Mouse (Mus musculus): ENCODE data around the gene Haus3. TPM values are rescaled to one million over a fixed set of nuclear protein-coding genes. Genes with fewer than 3 reads are reported as not detected.

The Haus3 gene
- 1 to 10 TPM; 5.1 to 5.9 TPM for total RNA-seq (2021)

- intact Hi-C loops (cut with DNase I), result no loop called here
- peak; percentile 97 to 99 for DNase-seq (ENCODE audit: extremely low spot score in 1 of 2, low spot score in 2 of 2)
These were observed at the start of gene Haus3, which contains the start of gene Poln for GRCm38 (mm10) chr5:34168950-34169891. TSS of gene Haus3 (minus strand) at chr5:34169527. TSS of gene Poln (minus strand) at chr5:34169448.

GRCm38 (mm10) chr5:34218672-34219071 is 49.3 kb upstream of the Haus3 start:
- no peak for DNase-seq (ENCODE audit: extremely low spot score in 1 of 2, low spot score in 2 of 2)
- intact Hi-C loops (cut with DNase I), result loop anchor here (10.0 kb wide), 1 partner anchor 116 kb away; the partner anchor contains the start of gene Rnf4

GRCm38 (mm10) chr5:34217756-34218155 is 48.4 kb upstream of the Haus3 start:
- DNase-seq (ENCODE audit: extremely low spot score in 1 of 2, low spot score in 2 of 2), result no peak
- intact Hi-C loops (cut with DNase I), result loop anchor here (10.0 kb wide), 1 partner anchor 117 kb away; the partner anchor contains the start of gene Rnf4

GRCm38 (mm10) chr5:34216025-34216424 is 46.7 kb upstream of the Haus3 start:
- no peak for DNase-seq (ENCODE audit: extremely low spot score in 1 of 2, low spot score in 2 of 2)
- intact Hi-C loops (cut with DNase I), result loop anchor here (10.0 kb wide), 1 partner anchor 119 kb away; the partner anchor contains the start of gene Rnf4

GRCm38 (mm10) chr5:34213659-34214058 is 44.3 kb upstream of the Haus3 start:
- intact Hi-C loops (cut with DNase I), result loop anchor here (5.0 to 10.0 kb wide), 2 partner anchors 74 to 121 kb away; partner anchors contain the start of genes Cfap99, Rnf4 and Zfyve28
- DNase-seq (ENCODE audit: extremely low spot score in 1 of 2, low spot score in 2 of 2), result no peak

- intact Hi-C loops (cut with DNase I), result loop anchor here (5.0 to 10.0 kb wide), 2 partner anchors 77 to 125 kb away; partner anchors contain the start of genes Cfap99, Rnf4 and Zfyve28
These were observed 41.0 kb upstream of the Haus3 start for GRCm38 (mm10) chr5:34210279-34210678.

GRCm38 (mm10) chr5:34207503-34207902 is 38.2 kb upstream of the Haus3 start:
- no peak for DNase-seq (ENCODE audit: extremely low spot score in 1 of 2, low spot score in 2 of 2)
- intact Hi-C loops (cut with DNase I), result no loop called here

More at GRCm38 (mm10) chr5:34210279-34210678, 41.0 kb upstream of the Haus3 start:
- DNase-seq (ENCODE audit: extremely low spot score in 1 of 2, low spot score in 2 of 2), result peak; percentile 40 to 72

GRCm38 (mm10) chr5:34205788-34206187 is 36.5 kb upstream of the Haus3 start:
- intact Hi-C loops (cut with DNase I), result no loop called here
- peak in 1 of 2 experiments; percentile 9 for DNase-seq (ENCODE audit: extremely low spot score in 1 of 2, low spot score in 2 of 2)

- DNase-seq (ENCODE audit: extremely low spot score in 1 of 2, low spot score in 2 of 2), result peak in 1 of 2 experiments; percentile 19
- intact Hi-C loops (cut with DNase I), result no loop called here
These were observed 35.6 kb upstream of the Haus3 start for GRCm38 (mm10) chr5:34204911-34205310.

GRCm38 (mm10) chr5:34202006-34202405 is 32.7 kb upstream of the Haus3 start:
- no peak for DNase-seq (ENCODE audit: extremely low spot score in 1 of 2, low spot score in 2 of 2)
- intact Hi-C loops (cut with DNase I), result no loop called here

- DNase-seq (ENCODE audit: extremely low spot score in 1 of 2, low spot score in 2 of 2), result no peak
- intact Hi-C loops (cut with DNase I), result no loop called here
These were observed 32.1 kb upstream of the Haus3 start for GRCm38 (mm10) chr5:34201396-34201795.

- intact Hi-C loops (cut with DNase I), result no loop called here
- DNase-seq (ENCODE audit: extremely low spot score in 1 of 2, low spot score in 2 of 2), result no peak
These were observed 29.3 kb upstream of the Haus3 start for GRCm38 (mm10) chr5:34198615-34199014.

GRCm38 (mm10) chr5:34197243-34197642 is 27.9 kb upstream of the Haus3 start:
- intact Hi-C loops (cut with DNase I), result no loop called here
- peak; percentile 54 to 74 for DNase-seq (ENCODE audit: extremely low spot score in 1 of 2, low spot score in 2 of 2)

GRCm38 (mm10) chr5:34196423-34196822 is 27.1 kb upstream of the Haus3 start:
- no peak for DNase-seq (ENCODE audit: extremely low spot score in 1 of 2, low spot score in 2 of 2)
- intact Hi-C loops (cut with DNase I), result no loop called here

GRCm38 (mm10) chr5:34195786-34196185 is 26.5 kb upstream of the Haus3 start:
- intact Hi-C loops (cut with DNase I), result no loop called here
- no peak for DNase-seq (ENCODE audit: extremely low spot score in 1 of 2, low spot score in 2 of 2)

- intact Hi-C loops (cut with DNase I), result loop anchor here (5.0 kb wide), 1 partner anchor 98 kb away; no protein-coding TSS in a partner anchor
- no peak for DNase-seq (ENCODE audit: extremely low spot score in 1 of 2, low spot score in 2 of 2)
These were observed 25.8 kb upstream of the Haus3 start for GRCm38 (mm10) chr5:34194975-34195662.

GRCm38 (mm10) chr5:34194426-34194825 is 25.1 kb upstream of the Haus3 start:
- no peak for DNase-seq (ENCODE audit: extremely low spot score in 1 of 2, low spot score in 2 of 2)
- intact Hi-C loops (cut with DNase I), result loop anchor here (5.0 kb wide), 1 partner anchor 97 kb away; no protein-coding TSS in a partner anchor

GRCm38 (mm10) chr5:34191843-34192242 is 22.5 kb upstream of the Haus3 start:
- peak in 1 of 2 experiments; percentile 61 for DNase-seq (ENCODE audit: extremely low spot score in 1 of 2, low spot score in 2 of 2)
- intact Hi-C loops (cut with DNase I), result loop anchor here (5.0 kb wide), 1 partner anchor 95 kb away; no protein-coding TSS in a partner anchor

- intact Hi-C loops (cut with DNase I), result loop anchor here (5.0 kb wide), 1 partner anchor 94 kb away; no protein-coding TSS in a partner anchor
- DNase-seq (ENCODE audit: extremely low spot score in 1 of 2, low spot score in 2 of 2), result peak in 1 of 2 experiments; percentile 45
These were observed 21.7 kb upstream of the Haus3 start for GRCm38 (mm10) chr5:34191021-34191420.
